Comparison of ENCODE assay signal across 31 mouse cellular contexts in genomic region chr9:113863370-113863999, GRCm38 (mm10).
DNase-seq lines count a peak whose midpoint lies in the region; ATAC-seq and TF ChIP-seq lines count a peak whose summit lies in the region.
"Had no signal": no experiment of that assay in that cellular context is flagged by ENCODE, and none has a peak within 500 bp of the region (broad histone marks: within the 10 kb centered on the region; RNA-seq: fewer than 3 reads in every experiment).

No protein-coding gene starts in this region.

- no peak overlapping the region for H3K4me2 ChIP-seq in CH12.LX (ENCODE audit: insufficient read depth, low read depth, poor library complexity, severe bottlenecking)
- no peak overlapping the region for H3K4me2 ChIP-seq in liver, embryonic 15.5 days
- H3K4me2 ChIP-seq: forebrain, embryonic 15.5 days; heart, embryonic 12.5 days; hindbrain, embryonic 13.5 days; lung, embryonic 14.5 days; midbrain, embryonic 11.5 days had no signal

- H3K9ac ChIP-seq in CH12.LX (ENCODE audit: insufficient read depth, low read depth), result no peak overlapping the region
- H3K9ac ChIP-seq in ES-E14 (ENCODE audit: insufficient read depth, low read depth, low read length, poor library complexity, severe bottlenecking), result no peak overlapping the region
- H3K9ac ChIP-seq in liver, embryonic 15.5 days, result no peak overlapping the region
- H3K9ac ChIP-seq: forebrain, embryonic 15.5 days; heart, embryonic 12.5 days; hindbrain, embryonic 13.5 days; lung, embryonic 14.5 days had no signal

- TF ChIP-seq EP300 in CH12.LX (IDR thresholded peaks at IDR 0.05; ENCODE audit: low read length), result no peak

- no peak overlapping the region for H3K4me3 ChIP-seq in CH12.LX (replicated peaks in 1 of 3; ENCODE audit: low read depth in 2 of 3, low read length in 2 of 3, poor library complexity in 1 of 3)
- no peak overlapping the region for H3K4me3 ChIP-seq in ES-E14 (ENCODE audit: insufficient read depth in 1 of 2, low read depth in 1 of 2, low read length in 2 of 2, poor library complexity in 1 of 2, severe bottlenecking in 1 of 2)
- no peak overlapping the region for H3K4me3 ChIP-seq in liver, embryonic 15.5 days (replicated peaks)
- H3K4me3 ChIP-seq: forebrain, embryonic 10.5 days; forebrain, embryonic 15.5 days; heart, embryonic 12.5 days; hindbrain, embryonic 13.5 days had no signal

- H3K9me3 ChIP-seq in CH12.LX (replicated peaks; ENCODE audit: low read length) (no peaks in the 10 kb centered on the region), ES-E14 (ENCODE audit: control insufficient read depth, insufficient read depth, low read depth, low read length) (no peaks in the 10 kb centered on the region)
- H3K9me3 ChIP-seq in liver, embryonic 15.5 days (replicated peaks), result no peaks in the 10 kb centered on the region
- H3K9me3 ChIP-seq: forebrain, embryonic 10.5 days; forebrain, embryonic 15.5 days; heart, embryonic 12.5 days; hindbrain, embryonic 13.5 days had no signal

- H3K36me3 ChIP-seq in CH12.LX (replicated peaks in 1 of 2; ENCODE audit: control insufficient read depth in 1 of 2, insufficient read depth in 1 of 2, low read length in 1 of 2) (peaks cover 19 to 47% of the 10 kb centered on the region in 2 experiments), ES-E14 (ENCODE audit: control insufficient read depth, insufficient read depth, low read length, poor library complexity, severe bottlenecking) (peaks cover 2% of the 10 kb centered on the region)
- H3K36me3 ChIP-seq in liver, embryonic 15.5 days (replicated peaks), result peaks cover 19% of the 10 kb centered on the region

- intact Hi-C loops in left cerebral cortex, postnatal 10 days (cut with DNase I), result no loop called here

- 49% methylated on average over 5 of the region's 5 CpGs for WGBS in liver, embryonic 15.5 days (ENCODE audit: insufficient replicate concordance)

- TF ChIP-seq POLR2A in CH12.LX (IDR thresholded peaks at IDR 0.05; ENCODE audit: low read depth, low read length), result no peak

- DNase-seq in CH12.LX (ENCODE audit: extremely low read depth), result no peak
- no peak for DNase-seq in ES-E14 (ENCODE audit: low read depth, low spot score)
- DNase-seq in kidney, adult 18-20 months, result no peak
- no peak for DNase-seq in thymus, postnatal 10 days (ENCODE audit: low spot score in 2 of 2)
- DNase-seq in left cerebral cortex, postnatal 10 days (ENCODE audit: extremely low spot score in 1 of 2, low spot score in 2 of 2), result no peak
- DNase-seq: adrenal gland, adult 8-10 months; cerebellum, adult 18-20 months; cerebellum, postnatal 14 days; gastrocnemius, postnatal 25 days; heart, adult 18-20 months; heart, postnatal 4 days; kidney, adult 9 months; kidney, postnatal 10 days; layer of hippocampus, adult 9-11 months; left cerebral cortex, postnatal 4 days; lung, embryonic 14.5 days; lung, postnatal 14 days; right cerebral cortex, postnatal 4 days; thymus, adult 18-20 months; thymus, postnatal 4 days had no signal

- ATAC-seq in common myeloid progenitor, adult 5-6 weeks (replicated peaks; ENCODE audit: low read depth, poor library complexity, severe bottlenecking), result peak; percentile 48
- peak; percentile 70 for ATAC-seq in liver, embryonic 15.5 days (ENCODE audit: insufficient read depth)
- ATAC-seq: activated CD4-positive, CD25-positive, alpha-beta regulatory T cell, adult 4 months; forebrain, embryonic 15.5 days; intestine, embryonic 16.5 days; midbrain, embryonic 16.5 days had no signal

- H3K79me2 ChIP-seq in CH12.LX (replicated peaks; ENCODE audit: control insufficient read depth, extremely low read depth, insufficient read depth, poor library complexity, severe bottlenecking), result no peaks in the 10 kb centered on the region

- dilution Hi-C loops in CH12.LX (cut with MboI; ENCODE audit: extremely low pct_ligation_motif_present, extremely low pct_unique_long_range_greater_than_20kb, low sequenced_read_pairs), result no loop called here

- in situ Hi-C loops in CH12.LX (cut with MboI; ENCODE audit: low pct_ligation_motif_present, low pct_unique_long_range_greater_than_20kb, low sequenced_read_pairs) (no loop called here), ES-E14 (cut with MboI; ENCODE audit: low sequenced_read_pairs in 2 of 2, unreplicated experiment in 2 of 2) (no loop called here)

- no peaks in the 10 kb centered on the region for H3K27me3 ChIP-seq in CH12.LX (replicated peaks)
- no peaks in the 10 kb centered on the region for H3K27me3 ChIP-seq in liver, embryonic 15.5 days
- H3K27me3 ChIP-seq: forebrain, embryonic 15.5 days; heart, embryonic 12.5 days; hindbrain, embryonic 13.5 days had no signal

- no peak for TF ChIP-seq RAD21 in CH12.LX (IDR thresholded peaks at IDR 0.05; ENCODE audit: low read depth, low read length)

- H3K4me1 ChIP-seq in CH12.LX (ENCODE audit: control insufficient read depth in 1 of 2, insufficient read depth in 2 of 2) (peaks cover 2 to 12% of the 10 kb centered on the region in 2 experiments; a peak in 2 of 4 replicates), ES-E14 (ENCODE audit: control insufficient read depth in 2 of 2, insufficient read depth in 2 of 2, low read length in 2 of 2, poor library complexity in 1 of 2) (no peaks in the 10 kb centered on the region)
- H3K4me1 ChIP-seq in liver, embryonic 15.5 days (replicated peaks), result peaks cover 13% of the 10 kb centered on the region
- H3K4me1 ChIP-seq: forebrain, embryonic 10.5 days; forebrain, embryonic 15.5 days; hindbrain, embryonic 13.5 days had no signal

- TF ChIP-seq CTCF in CH12.LX (conservative IDR thresholded peaks at IDR 0.05 in 1 of 2, IDR thresholded peaks at IDR 0.05 in 1 of 2; ENCODE audit: low read depth in 2 of 2, low read length in 2 of 2), result no peak

- H3K27ac ChIP-seq in CH12.LX (ENCODE audit: insufficient read depth, low read depth) (no peak overlapping the region), ES-E14 (ENCODE audit: insufficient read depth, low read depth, low read length, poor library complexity, severe bottlenecking) (no peak overlapping the region)
- H3K27ac ChIP-seq in liver, embryonic 15.5 days (replicated peaks), result no peak overlapping the region
- H3K27ac ChIP-seq: forebrain, embryonic 10.5 days; forebrain, embryonic 15.5 days; hindbrain, embryonic 13.5 days; stomach, postnatal 0 days had no signal

TF ChIP-seq in CH12.LX, 34 proteins besides CTCF, POLR2A, EP300 and RAD21:
- 0 out of 2 replicates have a peak, but pooled peaks have one; percentile 29 for TF ChIP-seq MAFK (IDR thresholded peaks at IDR 0.05; ENCODE audit: insufficient replicate concordance, low read length)
- TF ChIP-seq POLR2AphosphoS2 (IDR thresholded peaks at IDR 0.05; ENCODE audit: low read depth, low read length), result no peak

TF ChIP-seq in ES-E14, 5 proteins besides CTCF, POLR2A, EP300 and RAD21:
- TF ChIP-seq ZC3H11A (IDR thresholded peaks at IDR 0.05; ENCODE audit: borderline replicate concordance, low read depth, low read length) (no peak), HCFC1 (IDR thresholded peaks at IDR 0.05; ENCODE audit: borderline replicate concordance, insufficient read depth, low read length) (no peak), CHD2 (IDR thresholded peaks at IDR 0.05; ENCODE audit: low read depth, low read length) (no peak), ZNF384 (IDR thresholded peaks at IDR 0.05; ENCODE audit: low read depth, low read length) (no peak), MAFK (IDR thresholded peaks at IDR 0.05; ENCODE audit: insufficient read depth, low read depth, low read length) (0 out of 2 replicates have a peak, but pooled peaks have one; percentile 34)
